In the genomic region with DNA sequence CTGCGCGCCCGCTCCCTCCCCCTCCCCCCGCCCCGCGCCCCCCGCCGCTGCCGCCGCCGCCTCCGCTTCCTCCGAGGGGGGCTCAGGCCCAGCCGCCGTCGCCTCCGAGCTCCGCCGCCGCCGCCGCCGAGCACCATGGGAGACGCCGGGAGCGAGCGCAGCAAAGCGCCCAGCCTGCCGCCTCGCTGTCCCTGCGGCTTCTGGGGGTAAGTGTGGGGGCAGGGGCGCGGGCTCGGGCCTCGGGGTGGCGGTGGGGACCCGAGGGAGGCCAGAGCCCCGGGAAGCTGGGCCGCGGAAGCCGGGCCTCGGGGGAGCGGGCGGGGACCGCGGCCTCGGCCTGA, we compare ENCODE assay signal across 8 mouse cellular contexts. TPM values are rescaled to one million over a fixed set of nuclear protein-coding genes. Genes with fewer than 3 reads are reported as not detected.
DNase-seq lines count a peak whose midpoint lies in the region; ATAC-seq and TF ChIP-seq lines count a peak whose summit lies in the region.

No protein-coding gene starts in this region.

- peak overlapping the region; percentile 99 for H3K9ac ChIP-seq in heart, embryonic 12.5 days
- H3K9ac ChIP-seq in forebrain, embryonic 16.5 days (replicated peaks; ENCODE audit: low read depth, low read length) = peak overlapping the region; percentile 81
- peak overlapping the region; percentile 98 for H3K9ac ChIP-seq in liver, postnatal 0 days (replicated peaks)

- peaks cover 43% of the 10 kb centered on the region for H3K4me1 ChIP-seq in heart, embryonic 12.5 days (replicated peaks)
- H3K4me1 ChIP-seq in E14TG2a.4 (replicated peaks; ENCODE audit: low read depth, low read length) = peaks cover 37% of the 10 kb centered on the region
- peaks cover 37% of the 10 kb centered on the region for H3K4me1 ChIP-seq in forebrain, embryonic 16.5 days (replicated peaks; ENCODE audit: control insufficient read depth, insufficient read depth, low read length)
- H3K4me1 ChIP-seq in liver, postnatal 0 days (ENCODE audit: insufficient read depth) = peaks cover 34% of the 10 kb centered on the region

- H3K27ac ChIP-seq in heart, embryonic 12.5 days (ENCODE audit: poor library complexity, severe bottlenecking) = peak overlapping the region; percentile 100
- H3K27ac ChIP-seq in forebrain, embryonic 16.5 days (ENCODE audit: low read length) = peak overlapping the region; percentile 99
- H3K27ac ChIP-seq in liver, postnatal 0 days (ENCODE audit: low read depth) = peak overlapping the region; percentile 100

- intact Hi-C loops in heart, postnatal 10 days (cut with DNase I) = loop anchor here (2.0 kb wide), 1 partner anchor 20 kb away; no protein-coding TSS in a partner anchor

- 0% methylated on average over 26 of the region's 47 CpGs for WGBS in heart, embryonic 12.5 days
- 2% methylated on average over 23 of the region's 47 CpGs for WGBS in forebrain, embryonic 16.5 days
- 2% methylated on average over 21 of the region's 47 CpGs for WGBS in liver, postnatal 0 days (ENCODE audit: insufficient replicate concordance)

- peak overlapping the region; percentile 91 for H3K4me2 ChIP-seq in heart, embryonic 12.5 days
- peak overlapping the region; percentile 71 for H3K4me2 ChIP-seq in forebrain, embryonic 16.5 days (ENCODE audit: low read length)
- peak overlapping the region; percentile 95 for H3K4me2 ChIP-seq in liver, postnatal 0 days (ENCODE audit: low read depth, low read length)

- H3K9me3 ChIP-seq in heart, embryonic 12.5 days (replicated peaks) = no peaks in the 10 kb centered on the region
- H3K9me3 ChIP-seq in E14TG2a.4 (ENCODE audit: low read length) = no peaks in the 10 kb centered on the region
- H3K9me3 ChIP-seq in forebrain, embryonic 16.5 days (ENCODE audit: control insufficient read depth, low read length) = no peaks in the 10 kb centered on the region
- H3K9me3 ChIP-seq in liver, postnatal 0 days (ENCODE audit: low read length) = no peaks in the 10 kb centered on the region

- no peak for TF ChIP-seq CTCF in E14TG2a.4 (conservative IDR thresholded peaks at IDR 0.05; ENCODE audit: low read length)
- TF ChIP-seq CTCF in liver, postnatal 0 days (IDR thresholded peaks at IDR 0.05; ENCODE audit: low read depth) = no peak

- no peak; the same call in 1 of the 2 replicates for ATAC-seq in heart, embryonic 12.5 days (ENCODE audit: insufficient number of reproducible peaks, low FRiP score)
- ATAC-seq in forebrain, embryonic 16.5 days = peak; percentile 56
- ATAC-seq in liver, postnatal 0 days = peak; percentile 9
- no peak for ATAC-seq in granulocyte monocyte progenitor cell, adult 5-6 weeks (replicated peaks; ENCODE audit: poor library complexity, severe bottlenecking)

- peak overlapping the region; percentile 99 for H3K4me3 ChIP-seq in heart, embryonic 12.5 days
- H3K4me3 ChIP-seq in E14TG2a.4 (replicated peaks; ENCODE audit: low read length) = peak overlapping the region; percentile 91
- H3K4me3 ChIP-seq in forebrain, embryonic 16.5 days (replicated peaks; ENCODE audit: low read length) = peak overlapping the region; percentile 60
- peak overlapping the region; percentile 96 for H3K4me3 ChIP-seq in liver, postnatal 0 days (ENCODE audit: low read depth, low read length)

- peaks cover 4% of the 10 kb centered on the region; the same call in 1 of the 2 replicates for H3K36me3 ChIP-seq in heart, embryonic 12.5 days
- no peaks in the 10 kb centered on the region for H3K36me3 ChIP-seq in E14TG2a.4 (ENCODE audit: insufficient read depth, low read length)
- no peaks in the 10 kb centered on the region for H3K36me3 ChIP-seq in forebrain, embryonic 16.5 days (ENCODE audit: control insufficient read depth, insufficient read depth)
- H3K36me3 ChIP-seq in liver, postnatal 0 days (replicated peaks; ENCODE audit: insufficient read depth, low read length) = no peaks in the 10 kb centered on the region

- DNase-seq in heart, postnatal 10 days = no peak
- no peak for DNase-seq in liver, postnatal 0 days
- no peak for DNase-seq in adrenal gland, adult 8-10 months
- no peak for DNase-seq in kidney, postnatal 36 days

- no peaks in the 10 kb centered on the region for H3K27me3 ChIP-seq in heart, embryonic 12.5 days (replicated peaks)
- H3K27me3 ChIP-seq in E14TG2a.4 (ENCODE audit: insufficient read depth, low read length) = no peaks in the 10 kb centered on the region
- no peaks in the 10 kb centered on the region for H3K27me3 ChIP-seq in forebrain, embryonic 16.5 days (replicated peaks; ENCODE audit: control insufficient read depth, insufficient read depth, low read length)
- no peaks in the 10 kb centered on the region for H3K27me3 ChIP-seq in liver, postnatal 0 days (ENCODE audit: insufficient read depth, low read length)

- no peak for TF ChIP-seq EP300 in liver, postnatal 0 days (IDR thresholded peaks at IDR 0.05; ENCODE audit: low read depth)

RNA-seq across cellular contexts. Expression of a gene that starts 0.5 kb away (rescaled TPM):
- polyA plus RNA-seq in heart, embryonic 12.5 days (2016; fragmentation: Nextera tagmentation; extraction: Ambion mirVana) = 59.5 and 64.4 TPM in 2 replicates
- total RNA-seq in heart, postnatal 10 days (2021) = 100 to 1,000 TPM; 137 to 138 TPM
- 57.0 and 58.4 TPM in 2 replicates for polyA plus RNA-seq in forebrain, embryonic 16.5 days (2015; fragmentation: Nextera tagmentation; extraction: Ambion mirVana)
- 24.7 and 26.2 TPM in 2 replicates for polyA plus RNA-seq in liver, postnatal 0 days (2015; fragmentation: Nextera tagmentation; extraction: Ambion mirVana)
- total RNA-seq in granulocyte monocyte progenitor cell, adult 5-6 weeks (2014; fragmentation: Nextera tagmentation) = 6.7 and 19.3 TPM in 2 replicates
- total RNA-seq in granulocyte monocyte progenitor cell, adult 5-6 weeks (2017) = 9.1 and 22.3 TPM in 2 replicates
- total RNA-seq in adrenal gland, adult 8-10 months (2022) = 100 to 1,000 TPM; 150 to 175 (median 171) TPM

RNA-seq across cellular contexts. Expression of a gene that starts 35.2 kb away (rescaled TPM):
- 3.9 and 6.2 TPM in 2 replicates for polyA plus RNA-seq in heart, embryonic 12.5 days (2016; fragmentation: Nextera tagmentation; extraction: Ambion mirVana)
- 10 to 100 TPM; 17.2 to 17.8 TPM for total RNA-seq in heart, postnatal 10 days (2021)
- polyA plus RNA-seq in forebrain, embryonic 16.5 days (2015; fragmentation: Nextera tagmentation; extraction: Ambion mirVana) = 10.7 TPM in 2 replicates
- 2.0 and 2.2 TPM in 2 replicates for polyA plus RNA-seq in liver, postnatal 0 days (2015; fragmentation: Nextera tagmentation; extraction: Ambion mirVana)
- 14.8 and 15.7 TPM in 2 replicates for total RNA-seq in granulocyte monocyte progenitor cell, adult 5-6 weeks (2014; fragmentation: Nextera tagmentation)
- 4.0 and 7.8 TPM in 2 replicates for total RNA-seq in granulocyte monocyte progenitor cell, adult 5-6 weeks (2017)
- total RNA-seq in adrenal gland, adult 8-10 months (2022) = 1 to 10 TPM in 1 of 4 experiments, under 1 TPM in 3; 0.21 to 2.2 (median 0.66) TPM

Comparison
In these comparisons a context has a peak if more than half of its experiments do, and no peak if none do; other contexts are left out.
1. ATAC-seq: peak in forebrain, embryonic 16.5 days (single experiment) and liver, postnatal 0 days (single experiment); none in heart, embryonic 12.5 days (single experiment) and granulocyte monocyte progenitor cell, adult 5-6 weeks (single experiment).
2. RNA of a gene that starts 0.5 kb away (total RNA-seq): 150 to 175 TPM in adrenal gland, adult 8-10 months and 137 to 138 TPM in heart, postnatal 10 days; 6.7 to 22.3 TPM in granulocyte monocyte progenitor cell, adult 5-6 weeks; every median in the first group is over 4 times any median in the second.
3. Peak in every context shown above with its lines, with median percentiles within 50 percentile points of each other: H3K27ac ChIP-seq, H3K4me2 ChIP-seq, H3K4me3 ChIP-seq and H3K9ac ChIP-seq.